In genomic region chr19:20344511-20345316, GRCm38 (mm10) we compare ENCODE assay signal across 7 mouse cellular contexts.
DNase-seq lines count a peak whose midpoint lies in the region; TF ChIP-seq lines count a peak whose summit lies in the region.

No protein-coding gene starts in this region.

- peak; percentile 50 for TF ChIP-seq CTCF in E14TG2a.4 (conservative IDR thresholded peaks at IDR 0.05; ENCODE audit: low read length)

- H3K36me3 ChIP-seq in E14TG2a.4 (ENCODE audit: insufficient read depth, low read length) = no peaks in the 10 kb centered on the region

- no peak overlapping the region for H3K4me3 ChIP-seq in E14TG2a.4 (replicated peaks; ENCODE audit: low read length)

- H3K4me1 ChIP-seq in E14TG2a.4 (replicated peaks; ENCODE audit: low read depth, low read length) = no peaks in the 10 kb centered on the region

- peak; percentile 49 to 50 for DNase-seq in B cell, adult 2 months
- peak; percentile 81 to 91 for DNase-seq in cerebellum, postnatal 10 days
- peak; percentile 11 to 21 for DNase-seq in frontal cortex, postnatal 25 days (ENCODE audit: low spot score in 2 of 2)
- DNase-seq in layer of hippocampus, adult 11-12 months (ENCODE audit: low spot score) = peak; percentile 64
- DNase-seq in lung, postnatal 10 days = peak; percentile 51
- DNase-seq in right cerebral cortex, adult 18-20 months = peak; percentile 57

- no peaks in the 10 kb centered on the region for H3K27me3 ChIP-seq in E14TG2a.4 (ENCODE audit: insufficient read depth, low read length)

- H3K9me3 ChIP-seq in E14TG2a.4 (ENCODE audit: low read length) = 0 out of 2 replicates have a peak, but pooled peaks cover 3% of the 10 kb centered on the region

Comparison
In these comparisons a context has a peak if more than half of its experiments do, and no peak if none do; other contexts are left out.
1. DNase-seq: peak in every context shown above with its lines; median percentile 86 in cerebellum, postnatal 10 days; 64 in layer of hippocampus, adult 11-12 months; 57 in right cerebral cortex, adult 18-20 months; 51 in lung, postnatal 10 days; 50 in B cell, adult 2 months; 16 in frontal cortex, postnatal 25 days.